Mouse (Mus musculus) ES-Bruce4 (cell line): ENCODE results near the gene Cfc1. TPM values are rescaled to one million over a fixed set of nuclear protein-coding genes. Genes with fewer than 3 reads are reported as not detected.
"Not testable (repeated sequence)": the region's sequence is repeated elsewhere in the genome, so short reads cannot be mapped to it uniquely, and the experiment has no call there.

Experiments used
- H3K27ac ChIP-seq: 2 replicates; pipeline ENCODE4 v1.5.1; 2012; ENCODE audit warnings: low read length, inconsistent platforms; ENCODE audit not compliant: insufficient read depth
- H3K27me3 ChIP-seq: 2 replicates; pipeline ENCODE4 v1.6.1; 2012; ENCODE audit warnings: mild to moderate bottlenecking, low read length, inconsistent platforms; ENCODE audit not compliant: control insufficient read depth, poor library complexity, insufficient read depth, severe bottlenecking
- H3K36me3 ChIP-seq: 2 replicates; pipeline ENCODE4 v1.6.1; 2012; ENCODE audit warnings: inconsistent platforms, mild to moderate bottlenecking, low read length, moderate library complexity; ENCODE audit not compliant: control insufficient read depth, poor library complexity, insufficient read depth, severe bottlenecking
- H3K4me1 ChIP-seq: one replicate; pipeline ENCODE4 v1.8.1; 2011; ENCODE audit warnings: low read length; ENCODE audit not compliant: control insufficient read depth, insufficient read depth
- H3K4me3 ChIP-seq: 2 replicates; pipeline ENCODE4 v1.5.1; 2011; ENCODE audit warnings: low read depth, mild to moderate bottlenecking, low read length
- H3K9ac ChIP-seq: 2 replicates; pipeline ENCODE4 v1.6.1; 2012; ENCODE audit warnings: low read depth, mild to moderate bottlenecking, inconsistent platforms; ENCODE audit not compliant: poor library complexity, severe bottlenecking
- H3K9me3 ChIP-seq: replicated peaks from 2 replicates; pipeline ENCODE4 v1.6.1; 2012; ENCODE audit warnings: mild to moderate bottlenecking, low read length, inconsistent platforms; ENCODE audit not compliant: control insufficient read depth, poor library complexity, insufficient read depth, severe bottlenecking
- CTCF ChIP-seq: IDR thresholded peaks from one replicate; pipeline ENCODE4 v1.8.1; 2011; ENCODE audit warnings: low read depth, low read length
- EP300 ChIP-seq: IDR thresholded peaks from 2 replicates; pipeline ENCODE4 v1.6.1; 2011; ENCODE audit warnings: low read depth, low read length; ENCODE audit not compliant: insufficient read depth
- POLR2A ChIP-seq: IDR thresholded peaks from one replicate; pipeline ENCODE4 v1.8.1; 2011; ENCODE audit warnings: low read length; ENCODE audit not compliant: insufficient read depth
- polyA plus RNA-seq: library from polyadenylated mRNA; stranded (reverse); fragments of >200 nt; gene quantifications from 2 replicates; pipeline ENCODE4 v1.2.4, GENCODE M21; 2011; ENCODE audit warnings: low read depth; ENCODE audit not compliant: missing spikeins, insufficient read depth, insufficient read length

Cfc1 gene
- polyA plus RNA-seq, 1 experiment, result 1.8 TPM

GRCm38 (mm10) chr1:34518259-34518658 lies 17.2 kb upstream of the Cfc1 start:
- Histone ChIP-seq H3K27me3 (no peaks in the 10 kb centered on the region), H3K9ac (no peak overlapping the region), H3K27ac (no peak overlapping the region), H3K4me3 (no peak overlapping the region), H3K9me3 (0 out of 2 replicates have a peak, but pooled peaks cover 3% of the 10 kb centered on the region), H3K4me1 (no peaks in the 10 kb centered on the region), H3K36me3 (no peaks in the 10 kb centered on the region)
- TF ChIP-seq EP300 (no peak), POLR2A (no peak), CTCF (no peak)

- Histone ChIP-seq H3K9ac (no peak overlapping the region), H3K27ac (no peak overlapping the region), H3K4me1 (no peaks in the 10 kb centered on the region), H3K9me3 (0 out of 2 replicates have a peak, but pooled peaks cover 3% of the 10 kb centered on the region), H3K36me3 (no peaks in the 10 kb centered on the region), H3K4me3 (no peak overlapping the region), H3K27me3 (no peaks in the 10 kb centered on the region)
- TF ChIP-seq EP300, result no peak
- no peak for TF ChIP-seq POLR2A
- no peak for TF ChIP-seq CTCF
These were observed 13.1 kb upstream of the Cfc1 start for GRCm38 (mm10) chr1:34522205-34522849.

- H3K9ac ChIP-seq, result no peak overlapping the region
- no peaks in the 10 kb centered on the region for H3K27me3 ChIP-seq
- H3K4me3 ChIP-seq, result no peak overlapping the region
- H3K36me3 ChIP-seq, result no peaks in the 10 kb centered on the region
- no peaks in the 10 kb centered on the region for H3K4me1 ChIP-seq
- 0 out of 2 replicates have a peak, but pooled peaks cover 3% of the 10 kb centered on the region for H3K9me3 ChIP-seq
- TF ChIP-seq POLR2A (no peak), EP300 (no peak), CTCF (no peak)
- no peak overlapping the region for H3K27ac ChIP-seq
These were observed 12.6 kb upstream of the Cfc1 start for GRCm38 (mm10) chr1:34522850-34523244.

GRCm38 (mm10) chr1:34523647-34524046 lies 11.8 kb upstream of the Cfc1 start:
- Histone ChIP-seq H3K9me3 (0 out of 2 replicates have a peak, but pooled peaks cover 3% of the 10 kb centered on the region), H3K4me3 (no peak overlapping the region), H3K4me1 (no peaks in the 10 kb centered on the region), H3K9ac (no peak overlapping the region), H3K27me3 (no peaks in the 10 kb centered on the region), H3K36me3 (no peaks in the 10 kb centered on the region), H3K27ac (no peak overlapping the region)
- TF ChIP-seq EP300, result no peak
- no peak for TF ChIP-seq CTCF
- no peak for TF ChIP-seq POLR2A

GRCm38 (mm10) chr1:34534574-34534973 lies 874 bp upstream of the Cfc1 start:
- not testable (repeated sequence) for H3K4me1 ChIP-seq, H3K27ac ChIP-seq, H3K4me3 ChIP-seq, H3K9me3 ChIP-seq, H3K9ac ChIP-seq, H3K36me3 ChIP-seq, H3K27me3 ChIP-seq

- H3K36me3 ChIP-seq, result no peaks in the 10 kb centered on the region
- H3K27ac ChIP-seq, result no peak overlapping the region
- no peaks in the 10 kb centered on the region for H3K27me3 ChIP-seq
- H3K4me3 ChIP-seq, result peak overlapping the region; percentile 29
- peaks cover 3% of the 10 kb centered on the region for H3K4me1 ChIP-seq
- no peak overlapping the region for H3K9ac ChIP-seq
- no peaks in the 10 kb centered on the region for H3K9me3 ChIP-seq
- TF ChIP-seq CTCF (no peak), EP300 (no peak), POLR2A (no peak)
These were observed 881 bp downstream of the Cfc1 start for GRCm38 (mm10) chr1:34536291-34536766.
